Mouse (Mus musculus) T-helper 2 cell (primary cell): ENCODE data around the gene Themis.

Source experiments
- in situ Hi-C: fragments of 300-600 bp; cut with MboI, MseI; formaldehyde crosslinking; loops from one replicate; pipeline ENCODE4 v1.15.1; 2025; ENCODE audit warnings: high pct_unique_total_duplicates

Themis gene

GRCm38 (mm10) chr10:28799469-28799868 is 131.3 kb downstream of the Themis start:
- in situ Hi-C loops, result no loop called here

GRCm38 (mm10) chr10:28805160-28805559 is 137.0 kb downstream of the Themis start:
- in situ Hi-C loops, result no loop called here

- in situ Hi-C loops, result no loop called here
These were observed 143.9 kb downstream of the Themis start for GRCm38 (mm10) chr10:28811928-28812570.

- in situ Hi-C loops, result no loop called here
These were observed 144.4 kb downstream of the Themis start for GRCm38 (mm10) chr10:28812571-28812936.

- in situ Hi-C loops, result no loop called here
These were observed 148.0 kb downstream of the Themis start for GRCm38 (mm10) chr10:28816160-28816559.

- in situ Hi-C loops, result no loop called here
These were observed 154.2 kb downstream of the Themis start for GRCm38 (mm10) chr10:28822320-28822719.

GRCm38 (mm10) chr10:28842605-28843004 is 174.4 kb downstream of the Themis start:
- in situ Hi-C loops, result loop anchor here (5.0 kb wide), 1 partner anchor 110 kb away; no protein-coding TSS in a partner anchor

- in situ Hi-C loops, result loop anchor here (5.0 kb wide), 1 partner anchor 112 kb away; no protein-coding TSS in a partner anchor
These were observed 175.9 kb downstream of the Themis start for GRCm38 (mm10) chr10:28843755-28844717.

GRCm38 (mm10) chr10:28856154-28856553 is 188.0 kb downstream of the Themis start:
- in situ Hi-C loops, result no loop called here

- in situ Hi-C loops, result no loop called here
These were observed 202.6 kb downstream of the Themis start for GRCm38 (mm10) chr10:28870580-28871354.

- in situ Hi-C loops, result no loop called here
These were observed 206.4 kb downstream of the Themis start for GRCm38 (mm10) chr10:28874605-28875004.

- in situ Hi-C loops, result no loop called here
These were observed 219.5 kb downstream of the Themis start for GRCm38 (mm10) chr10:28887643-28888042.

GRCm38 (mm10) chr10:28890886-28891285 is 222.7 kb downstream of the Themis start:
- in situ Hi-C loops, result no loop called here

- in situ Hi-C loops, result no loop called here
These were observed 230.2 kb downstream of the Themis start for GRCm38 (mm10) chr10:28898351-28898750.
